Mouse (Mus musculus): ENCODE results near the gene Plk1.

DNA sequence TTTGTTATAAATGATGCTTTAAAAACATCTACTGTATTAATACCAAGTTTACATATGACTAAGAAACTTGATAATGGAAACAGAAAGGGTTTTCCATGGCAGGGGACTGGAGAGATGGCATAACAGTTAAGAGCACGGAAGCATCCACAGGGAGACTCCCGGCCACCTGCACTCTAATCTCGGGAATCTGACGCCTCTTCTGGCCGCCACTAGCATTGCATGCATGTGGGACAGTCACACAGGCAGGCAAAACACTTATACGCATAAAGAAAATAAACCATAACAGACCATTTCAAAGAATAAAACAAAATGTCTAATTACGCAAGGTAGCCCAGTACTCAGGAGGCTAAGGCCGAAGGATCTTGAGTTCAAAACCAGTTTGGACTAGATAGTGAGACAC, 33.6 kb upstream of the Plk1 start:
- TF ChIP-seq CTCF (IDR thresholded peaks at IDR 0.05; ENCODE audit: low read depth, low read length) (no peak), POLR2A (IDR thresholded peaks at IDR 0.05; ENCODE audit: extremely low read depth, insufficient read depth, low read length) (no peak)

All from liver, adult 2 months (tissue).